In the genomic region with DNA sequence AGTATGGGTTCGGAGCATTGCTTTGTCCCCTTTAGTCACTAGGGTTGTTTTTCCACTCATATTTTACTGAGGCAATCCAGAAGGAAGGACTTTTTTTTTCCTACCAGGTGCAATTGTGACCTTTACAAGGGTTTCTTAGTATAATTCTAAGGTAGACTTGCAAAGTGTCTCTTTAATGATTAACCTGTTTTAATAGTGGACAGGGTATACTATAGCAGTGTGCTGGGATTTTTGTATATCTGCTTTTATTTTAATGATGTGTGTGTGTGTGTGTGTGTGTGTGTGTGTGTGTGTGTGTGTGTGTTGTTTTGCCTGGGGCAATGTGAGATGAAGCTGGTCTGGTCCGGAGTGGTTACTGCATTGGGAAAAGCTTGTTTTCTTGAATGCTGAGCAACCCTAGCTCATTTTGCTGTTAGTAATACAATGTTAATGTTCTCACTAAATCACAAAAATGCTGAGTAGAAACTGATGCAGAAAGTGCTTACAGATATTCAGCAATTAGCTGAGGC, we compare ENCODE assay signal across 22 mouse cellular contexts.
DNase-seq lines count a peak whose midpoint lies in the region; TF ChIP-seq lines count a peak whose summit lies in the region.
"Had no signal": no experiment of that assay in that cellular context is flagged by ENCODE, and none has a peak within 500 bp of the region (broad histone marks: within the 10 kb centered on the region; RNA-seq: fewer than 3 reads in every experiment).

No protein-coding gene starts in this region.

- no peak overlapping the region for H3K9ac ChIP-seq in heart, adult 2 months (ENCODE audit: low read depth, low read length)
- H3K9ac ChIP-seq: heart, embryonic 12.5 days; hindbrain, embryonic 13.5 days; liver, embryonic 14.5 days had no signal

- peak; percentile 27 for DNase-seq in kidney, adult 11 months
- peak; percentile 39 for DNase-seq in kidney, adult 9 months
- DNase-seq in kidney, postnatal 10 days, result peak; percentile 42
- DNase-seq in retina, embryonic 14.5 days (ENCODE audit: low spot score), result no peak
- no peak for DNase-seq in spleen, postnatal 14 days (ENCODE audit: low spot score in 2 of 2)
- DNase-seq in heart, adult 2 months, result no peak
- DNase-seq in embryo, embryonic 9.5 days (ENCODE audit: extremely low spot score), result no peak
- DNase-seq: adrenal gland, adult 8-10 months; B cell, adult 2 months; cerebellum, adult 8-10 months; cerebellum, postnatal 25 days; gastrocnemius, postnatal 25 days; heart, adult 18-20 months; heart, postnatal 4 days; layer of hippocampus, adult 9-11 months; liver; lung, adult 2 months; lung, postnatal 10 days had no signal

- H3K36me3 ChIP-seq in heart, adult 2 months (ENCODE audit: control insufficient read depth, insufficient read depth, low read length), result no peaks in the 10 kb centered on the region
- H3K36me3 ChIP-seq: heart, embryonic 12.5 days; hindbrain, embryonic 13.5 days had no signal

- H3K27me3 ChIP-seq in heart, adult 2 months (ENCODE audit: control insufficient read depth, insufficient read depth, low read length), result no peaks in the 10 kb centered on the region
- H3K27me3 ChIP-seq: heart, embryonic 12.5 days; hindbrain, embryonic 13.5 days had no signal

- no peak for TF ChIP-seq EP300 in heart, adult 2 months (IDR thresholded peaks at IDR 0.05; ENCODE audit: insufficient read depth, low read depth, low read length)

- TF ChIP-seq CTCF in heart, adult 2 months (IDR thresholded peaks at IDR 0.05), result no peak

- 74% methylated on average over 2 of the region's 2 CpGs for WGBS in heart, adult 2 months

- no peak for TF ChIP-seq POLR2A in heart, adult 2 months (IDR thresholded peaks at IDR 0.05; ENCODE audit: insufficient read depth, low read depth, low read length)

- intact Hi-C loops in heart, adult 2 months (cut with DNase I), result no loop called here

- no peaks in the 10 kb centered on the region for H3K79me2 ChIP-seq in heart, adult 2 months (replicated peaks; ENCODE audit: control insufficient read depth, insufficient read depth, low read length)

- H3K4me3 ChIP-seq in heart, adult 2 months, result no peak overlapping the region
- H3K4me3 ChIP-seq: heart, embryonic 12.5 days; hindbrain, embryonic 13.5 days had no signal

- no peak overlapping the region for H3K27ac ChIP-seq in heart, adult 2 months
- H3K27ac ChIP-seq: hindbrain, embryonic 13.5 days; liver, embryonic 14.5 days; macrophage had no signal

- no peaks in the 10 kb centered on the region for H3K4me1 ChIP-seq in heart, adult 2 months (ENCODE audit: control insufficient read depth, insufficient read depth, low read length)
- H3K4me1 ChIP-seq: heart, embryonic 12.5 days; hindbrain, embryonic 13.5 days had no signal

Comparison
In these comparisons a context has a peak if more than half of its experiments do, and no peak if none do; other contexts are left out.
1. DNase-seq: peak in kidney, adult 11 months (single experiment), kidney, adult 9 months (single experiment) and kidney, postnatal 10 days (single experiment); none in retina, embryonic 14.5 days (single experiment), spleen, postnatal 14 days (0 of 2), heart, adult 2 months (0 of 2) and embryo, embryonic 9.5 days (single experiment).